Mouse (Mus musculus): ENCODE data around the gene Toe1. TPM values are rescaled to one million over a fixed set of nuclear protein-coding genes. Genes with fewer than 3 reads are reported as not detected.

Gene Toe1
- polyA plus RNA-seq, 1 experiment, result 44.8 TPM

- H3K27ac ChIP-seq (ENCODE audit: control insufficient read depth, insufficient read depth, low read length), result no peak overlapping the region
- H3K4me1 ChIP-seq (replicated peaks; ENCODE audit: control insufficient read depth, insufficient read depth, low read length), result peaks cover 20% of the 10 kb centered on the region
- peaks cover under 1% of the 10 kb centered on the region; the same call in 1 of the 2 replicates for H3K36me3 ChIP-seq (ENCODE audit: control insufficient read depth, insufficient read depth, low read length)
- DNase-seq, result peak; percentile 33
- 1% methylated on average over 51 of the region's 51 CpGs for WGBS
- TF ChIP-seq CTCF (IDR thresholded peaks at IDR 0.05; ENCODE audit: borderline replicate concordance, control insufficient read depth, extremely low read depth, insufficient read depth, low read length, poor library complexity) (peak; percentile 59), POLR2A (IDR thresholded peaks at IDR 0.05; ENCODE audit: control insufficient read depth, extremely low read depth, insufficient read depth, low read length, poor library complexity) (no peak)
- peak overlapping the region; percentile 61 for H3K4me3 ChIP-seq (ENCODE audit: control insufficient read depth, insufficient read depth, low read length)
- peaks cover 2% of the 10 kb centered on the region; the same call in 1 of the 2 replicates for H3K27me3 ChIP-seq (ENCODE audit: control insufficient read depth, insufficient read depth, low read length)
Measured at GRCm38 (mm10) chr4:116820902-116821693, 13.7 kb upstream of the Toe1 start.

- H3K4me3 ChIP-seq (ENCODE audit: control insufficient read depth, insufficient read depth, low read length), result no peak overlapping the region
- TF ChIP-seq CTCF (IDR thresholded peaks at IDR 0.05; ENCODE audit: borderline replicate concordance, control insufficient read depth, extremely low read depth, insufficient read depth, low read length, poor library complexity) (no peak), POLR2A (IDR thresholded peaks at IDR 0.05; ENCODE audit: control insufficient read depth, extremely low read depth, insufficient read depth, low read length, poor library complexity) (no peak)
Measured at GRCm38 (mm10) chr4:116819968-116820901, 12.8 kb upstream of the Toe1 start.

GRCm38 (mm10) chr4:116817486-116817885 is 10.0 kb upstream of the Toe1 start:
- H3K36me3 ChIP-seq (ENCODE audit: control insufficient read depth, insufficient read depth, low read length), result peaks cover 7% of the 10 kb centered on the region; the same call in 1 of the 2 replicates
- no peak for DNase-seq
- H3K4me1 ChIP-seq (replicated peaks; ENCODE audit: control insufficient read depth, insufficient read depth, low read length), result peaks cover 11% of the 10 kb centered on the region; the same call in 1 of the 2 replicates
- WGBS, result 95% methylated on average over 6 of the region's 6 CpGs
- TF ChIP-seq CTCF (IDR thresholded peaks at IDR 0.05; ENCODE audit: borderline replicate concordance, control insufficient read depth, extremely low read depth, insufficient read depth, low read length, poor library complexity) (no peak), POLR2A (IDR thresholded peaks at IDR 0.05; ENCODE audit: control insufficient read depth, extremely low read depth, insufficient read depth, low read length, poor library complexity) (no peak)
- H3K27ac ChIP-seq (ENCODE audit: control insufficient read depth, insufficient read depth, low read length), result no peak overlapping the region
- no peak overlapping the region for H3K4me3 ChIP-seq (ENCODE audit: control insufficient read depth, insufficient read depth, low read length)
- H3K27me3 ChIP-seq (ENCODE audit: control insufficient read depth, insufficient read depth, low read length), result peaks cover 2% of the 10 kb centered on the region; the same call in 1 of the 2 replicates

More at GRCm38 (mm10) chr4:116819968-116820901, 12.8 kb upstream of the Toe1 start:
- H3K4me1 ChIP-seq (replicated peaks; ENCODE audit: control insufficient read depth, insufficient read depth, low read length), result peaks cover 20% of the 10 kb centered on the region
- 59% methylated on average over 32 of the region's 32 CpGs for WGBS
- H3K36me3 ChIP-seq (ENCODE audit: control insufficient read depth, insufficient read depth, low read length), result peaks cover 3% of the 10 kb centered on the region; the same call in 1 of the 2 replicates
- H3K27me3 ChIP-seq (ENCODE audit: control insufficient read depth, insufficient read depth, low read length), result peaks cover 2% of the 10 kb centered on the region; the same call in 1 of the 2 replicates
- no peak for DNase-seq
- no peak overlapping the region for H3K27ac ChIP-seq (ENCODE audit: control insufficient read depth, insufficient read depth, low read length)

GRCm38 (mm10) chr4:116815276-116815675 is 7.8 kb upstream of the Toe1 start:
- 97% methylated on average over 5 of the region's 5 CpGs for WGBS
- Histone ChIP-seq H3K36me3 (ENCODE audit: control insufficient read depth, insufficient read depth, low read length) (peaks cover 7% of the 10 kb centered on the region; the same call in 1 of the 2 replicates), H3K27me3 (ENCODE audit: control insufficient read depth, insufficient read depth, low read length) (no peaks in the 10 kb centered on the region), H3K4me1 (replicated peaks; ENCODE audit: control insufficient read depth, insufficient read depth, low read length) (no peaks in the 10 kb centered on the region), H3K4me3 (ENCODE audit: control insufficient read depth, insufficient read depth, low read length) (no peak overlapping the region), H3K27ac (ENCODE audit: control insufficient read depth, insufficient read depth, low read length) (no peak overlapping the region)
- DNase-seq, result no peak
- TF ChIP-seq POLR2A (IDR thresholded peaks at IDR 0.05; ENCODE audit: control insufficient read depth, extremely low read depth, insufficient read depth, low read length, poor library complexity) (no peak), CTCF (IDR thresholded peaks at IDR 0.05; ENCODE audit: borderline replicate concordance, control insufficient read depth, extremely low read depth, insufficient read depth, low read length, poor library complexity) (no peak)

- TF ChIP-seq POLR2A (IDR thresholded peaks at IDR 0.05; ENCODE audit: control insufficient read depth, extremely low read depth, insufficient read depth, low read length, poor library complexity), result no peak
- TF ChIP-seq CTCF (IDR thresholded peaks at IDR 0.05; ENCODE audit: borderline replicate concordance, control insufficient read depth, extremely low read depth, insufficient read depth, low read length, poor library complexity), result no peak
- no peak overlapping the region for H3K4me3 ChIP-seq (ENCODE audit: control insufficient read depth, insufficient read depth, low read length)
- H3K36me3 ChIP-seq (ENCODE audit: control insufficient read depth, insufficient read depth, low read length), result peaks cover 5% of the 10 kb centered on the region; the same call in 1 of the 2 replicates
- peaks cover 7% of the 10 kb centered on the region for H3K4me1 ChIP-seq (replicated peaks; ENCODE audit: control insufficient read depth, insufficient read depth, low read length)
- no peak for DNase-seq
- H3K27me3 ChIP-seq (ENCODE audit: control insufficient read depth, insufficient read depth, low read length), result no peaks in the 10 kb centered on the region
- WGBS, result 71% methylated on average over 3 of the region's 3 CpGs
- H3K27ac ChIP-seq (ENCODE audit: control insufficient read depth, insufficient read depth, low read length), result no peak overlapping the region
Measured at GRCm38 (mm10) chr4:116811012-116811411, 3.6 kb upstream of the Toe1 start.

GRCm38 (mm10) chr4:116799901-116800300 is 7.5 kb downstream of the Toe1 start:
- TF ChIP-seq CTCF (IDR thresholded peaks at IDR 0.05; ENCODE audit: borderline replicate concordance, control insufficient read depth, extremely low read depth, insufficient read depth, low read length, poor library complexity) (no peak), POLR2A (IDR thresholded peaks at IDR 0.05; ENCODE audit: control insufficient read depth, extremely low read depth, insufficient read depth, low read length, poor library complexity) (no peak)
- 37% methylated on average over 5 of the region's 5 CpGs for WGBS
- peak; percentile 31 for DNase-seq

More at GRCm38 (mm10) chr4:116799901-116800300, 7.5 kb downstream of the Toe1 start:
- H3K27ac ChIP-seq (ENCODE audit: control insufficient read depth, insufficient read depth, low read length), result no peak overlapping the region
- no peak overlapping the region for H3K4me3 ChIP-seq (ENCODE audit: control insufficient read depth, insufficient read depth, low read length)
- peaks cover 16% of the 10 kb centered on the region for H3K36me3 ChIP-seq (ENCODE audit: control insufficient read depth, insufficient read depth, low read length)
- H3K27me3 ChIP-seq (ENCODE audit: control insufficient read depth, insufficient read depth, low read length), result no peaks in the 10 kb centered on the region
- H3K4me1 ChIP-seq (replicated peaks; ENCODE audit: control insufficient read depth, insufficient read depth, low read length), result no peaks in the 10 kb centered on the region
